Mouse (Mus musculus) lung, postnatal 0 days (tissue): Measurements from ENCODE around the gene Tmem150a. TPM values are rescaled to one million over a fixed set of nuclear protein-coding genes. Genes with fewer than 3 reads are reported as not detected.

Experiments used
- ATAC-seq: fragments of 200-750 bp; cut with Nextera tagmentation; 2 replicates; pipeline ENCODE4 v1.8.0; 2017; ENCODE audit warnings: moderate library complexity
- DNase-seq: peaks from one replicate; pipeline ENCODE4 v3.0.0-alpha.2; 2016; ENCODE audit warnings: low spot score
- H3K27ac ChIP-seq: fragments of 300-500 bp; sonication (generic); 2 replicates; pipeline ENCODE4 v1.5.1; 2014; ENCODE audit warnings: antibody characterized with exemption, mild to moderate bottlenecking, low read length, mixed read lengths
- H3K27me3 ChIP-seq: fragments of 300-500 bp; sonication (generic); replicated peaks from 2 replicates; pipeline ENCODE4 v1.6.1; 2014; ENCODE audit warnings: low read length, mixed read lengths; ENCODE audit not compliant: insufficient read depth
- H3K36me3 ChIP-seq: fragments of 300-500 bp; sonication (generic); 2 replicates; pipeline ENCODE4 v1.6.1; 2014; ENCODE audit warnings: low read length, mixed read lengths; ENCODE audit not compliant: insufficient read depth
- H3K4me1 ChIP-seq: fragments of 300-500 bp; sonication (generic); 2 replicates; pipeline ENCODE4 v1.6.1; 2014; ENCODE audit warnings: antibody characterized with exemption, low read depth, low read length, mixed read lengths; ENCODE audit not compliant: insufficient read depth
- H3K4me2 ChIP-seq: fragments of 300-500 bp; sonication (generic); replicated peaks from 2 replicates; pipeline ENCODE4 v1.6.1; 2014; ENCODE audit warnings: low read depth, mild to moderate bottlenecking, low read length, moderate library complexity, mixed read lengths
- H3K4me3 ChIP-seq: fragments of 300-500 bp; sonication (generic); 2 replicates; pipeline ENCODE4 v1.5.1; 2014; ENCODE audit warnings: low read depth, low read length
- H3K9ac ChIP-seq: fragments of 300-500 bp; sonication (generic); replicated peaks from 2 replicates; pipeline ENCODE4 v1.6.1; 2014; ENCODE audit warnings: low read depth, mild to moderate bottlenecking
- H3K9me3 ChIP-seq: fragments of 300-500 bp; sonication (generic); 2 replicates; pipeline ENCODE4 v1.6.1; 2016; ENCODE audit warnings: low read length, mixed read lengths
- CTCF ChIP-seq: IDR thresholded peaks from 2 replicates; pipeline ENCODE4 v1.5.1; 2016; ENCODE audit warnings: antibody characterized with exemption, mild to moderate bottlenecking
- EP300 ChIP-seq: IDR thresholded peaks from 2 replicates; pipeline ENCODE4 v1.6.1; 2016; ENCODE audit warnings: antibody characterized with exemption, mild to moderate bottlenecking, control low read depth
- WGBS: fragments of 180-500 bp; shearing (Covaris S2); extraction: QIAGEN DNeasy Blood & Tissue Kit; methylation state at CpG from one replicate; pipeline ENCODE4 v1.1.7; 2014; 5-methylcytosine and 5-hydroxymethylcytosine counted together
- polyA plus RNA-seq: library from polyadenylated mRNA; unstranded; fragments of >200 nt; fragmentation: Nextera tagmentation; extraction: Ambion mirVana; gene quantifications from 2 replicates; pipeline ENCODE4 v1.2.1, GENCODE M21; 2015

Gene Tmem150a
- polyA plus RNA-seq, 1 experiment from 2014 or later, result 17.6 TPM

DNA sequence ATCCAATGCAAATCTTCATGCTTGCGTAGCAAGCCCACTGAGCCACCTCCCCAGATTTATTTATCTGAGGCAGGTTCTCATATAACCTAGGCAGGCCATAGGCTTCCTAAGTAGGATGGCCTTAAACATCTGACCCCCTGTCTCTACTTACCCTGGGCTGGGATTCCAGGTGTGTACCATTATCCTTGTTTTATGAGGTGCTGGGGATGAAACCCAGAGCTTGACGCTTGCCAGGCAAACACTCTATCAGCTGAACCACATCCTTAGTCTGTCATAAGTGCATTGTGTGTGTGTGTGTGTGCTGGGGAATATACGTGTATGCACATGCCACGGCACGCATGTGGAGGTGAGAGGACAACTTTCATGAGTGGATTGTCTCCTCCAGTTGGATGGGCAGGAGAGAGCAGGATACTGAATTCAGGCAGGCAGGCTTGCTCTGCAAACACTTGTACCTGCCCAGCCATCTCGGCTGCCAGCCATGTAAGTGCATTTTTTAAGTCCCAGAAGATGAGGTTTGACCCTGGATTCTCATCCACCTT is 33.6 kb downstream of the Tmem150a start:
- H3K9ac ChIP-seq, result peak overlapping the region; percentile 90; the same call in 1 of the 2 replicates
- WGBS, result 54% methylated on average over 6 of the region's 6 CpGs
- no peak for ATAC-seq

DNA sequence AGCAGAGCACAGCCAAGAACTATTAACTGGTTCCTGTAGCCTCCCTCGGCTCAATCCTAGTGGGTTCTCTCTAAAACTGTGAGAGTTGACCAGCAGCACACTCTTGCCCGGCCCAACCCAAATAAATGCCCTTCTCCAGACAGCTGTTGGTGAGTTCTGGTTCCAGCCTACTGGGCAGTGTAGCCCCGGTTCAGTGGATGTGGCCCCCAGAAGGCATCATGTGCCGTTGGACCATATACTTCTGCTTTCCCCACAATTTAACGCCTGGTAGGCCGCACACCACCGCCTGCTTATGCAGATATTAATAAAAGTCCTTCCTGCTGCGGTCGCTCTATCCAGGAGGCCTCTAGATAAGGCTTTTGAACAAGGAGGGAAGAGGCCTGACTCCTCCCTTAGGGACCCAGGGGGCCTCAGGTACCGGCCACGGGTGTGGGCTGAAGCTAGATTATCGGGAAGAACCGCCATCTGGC is 34.3 kb downstream of the Tmem150a start:
- Histone ChIP-seq H3K36me3 (peaks cover 9% of the 10 kb centered on the region; the same call in 1 of the 2 replicates), H3K27me3 (no peaks in the 10 kb centered on the region), H3K27ac (peak overlapping the region; percentile 99), H3K9me3 (no peaks in the 10 kb centered on the region), H3K4me1 (peaks cover 16% of the 10 kb centered on the region; the same call in 1 of the 2 replicates), H3K4me2 (peak overlapping the region; percentile 61), H3K9ac (peak overlapping the region; percentile 90), H3K4me3 (peak overlapping the region; percentile 54)
- ATAC-seq (peak; percentile 17), DNase-seq (peak; percentile 56)
- no peak for TF ChIP-seq EP300
- TF ChIP-seq CTCF, result no peak
- WGBS, result 4% methylated on average over 13 of the region's 13 CpGs

More for the DNA sequence above, 33.6 kb downstream of the Tmem150a start:
- peaks cover 16% of the 10 kb centered on the region; the same call in 1 of the 2 replicates for H3K4me1 ChIP-seq
- peaks cover 9% of the 10 kb centered on the region; the same call in 1 of the 2 replicates for H3K36me3 ChIP-seq
- no peaks in the 10 kb centered on the region for H3K9me3 ChIP-seq
- peak; percentile 4 for DNase-seq
- H3K27me3 ChIP-seq, result no peaks in the 10 kb centered on the region
- TF ChIP-seq CTCF (no peak), EP300 (no peak)
- peak overlapping the region; percentile 99 for H3K27ac ChIP-seq
- H3K4me3 ChIP-seq, result peak overlapping the region; percentile 54
- peak overlapping the region; percentile 61 for H3K4me2 ChIP-seq

DNA sequence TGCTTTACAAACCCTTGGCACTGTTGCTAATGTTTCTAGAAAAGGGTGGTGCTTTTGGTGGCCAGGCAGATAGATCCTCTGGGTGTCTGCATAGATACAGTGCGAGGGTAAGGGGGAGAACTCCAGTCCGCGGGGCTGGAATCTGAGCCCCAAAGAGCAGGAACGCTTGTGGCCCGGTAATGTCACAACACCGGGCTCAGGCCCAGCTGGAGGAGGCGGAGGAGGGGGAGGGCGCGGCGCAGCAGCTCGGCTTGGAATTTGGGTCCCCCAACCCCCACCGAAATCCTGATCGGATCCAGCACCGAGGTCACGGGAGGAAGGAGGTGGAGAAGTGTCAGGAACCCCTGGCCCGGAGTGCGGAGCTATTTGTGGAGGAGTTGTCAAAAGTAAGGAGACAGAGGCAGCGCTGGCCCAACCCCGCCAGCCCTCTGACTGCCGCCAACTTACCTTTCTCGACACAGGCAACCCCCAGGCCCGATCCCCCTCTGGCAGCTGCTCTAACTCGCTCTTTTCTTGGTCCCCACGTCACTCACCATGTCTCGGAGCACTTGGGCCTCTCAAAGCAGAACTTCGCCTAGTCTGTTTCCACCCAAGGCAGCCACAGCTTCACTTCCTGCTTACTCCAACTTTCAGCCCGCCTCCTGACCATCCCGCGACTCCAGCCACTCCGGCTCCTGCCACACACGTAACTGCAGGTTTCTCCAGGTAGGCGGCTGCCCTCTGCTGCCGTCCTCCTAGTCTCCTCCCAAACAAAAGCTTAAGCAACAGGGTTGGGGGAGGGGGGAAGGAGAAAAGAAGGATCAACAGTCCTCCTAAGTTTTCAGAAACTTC is 34.9 kb downstream of the Tmem150a start, which contains the start of gene Vamp8:
TSS of gene Vamp8 (minus strand) at position 763 of the 831 bp plus-strand sequence.
- Histone ChIP-seq H3K36me3 (peaks cover 3% of the 10 kb centered on the region; the same call in 1 of the 2 replicates), H3K9ac (peak within 1 kb of the TSS; percentile 90), H3K9me3 (no peaks in the 10 kb centered on the region), H3K4me3 (peak within 1 kb of the TSS; percentile 54), H3K4me1 (peaks cover 16% of the 10 kb centered on the region; the same call in 1 of the 2 replicates), H3K4me2 (peak within 1 kb of the TSS; percentile 61), H3K27me3 (no peaks in the 10 kb centered on the region), H3K27ac (peak within 1 kb of the TSS; percentile 99)
- peak; percentile 88 for ATAC-seq
- under 1% methylated on average over 33 of the region's 33 CpGs for WGBS
- DNase-seq, result peak; percentile 96
- TF ChIP-seq EP300 (no peak), CTCF (peak; percentile 55)

DNA sequence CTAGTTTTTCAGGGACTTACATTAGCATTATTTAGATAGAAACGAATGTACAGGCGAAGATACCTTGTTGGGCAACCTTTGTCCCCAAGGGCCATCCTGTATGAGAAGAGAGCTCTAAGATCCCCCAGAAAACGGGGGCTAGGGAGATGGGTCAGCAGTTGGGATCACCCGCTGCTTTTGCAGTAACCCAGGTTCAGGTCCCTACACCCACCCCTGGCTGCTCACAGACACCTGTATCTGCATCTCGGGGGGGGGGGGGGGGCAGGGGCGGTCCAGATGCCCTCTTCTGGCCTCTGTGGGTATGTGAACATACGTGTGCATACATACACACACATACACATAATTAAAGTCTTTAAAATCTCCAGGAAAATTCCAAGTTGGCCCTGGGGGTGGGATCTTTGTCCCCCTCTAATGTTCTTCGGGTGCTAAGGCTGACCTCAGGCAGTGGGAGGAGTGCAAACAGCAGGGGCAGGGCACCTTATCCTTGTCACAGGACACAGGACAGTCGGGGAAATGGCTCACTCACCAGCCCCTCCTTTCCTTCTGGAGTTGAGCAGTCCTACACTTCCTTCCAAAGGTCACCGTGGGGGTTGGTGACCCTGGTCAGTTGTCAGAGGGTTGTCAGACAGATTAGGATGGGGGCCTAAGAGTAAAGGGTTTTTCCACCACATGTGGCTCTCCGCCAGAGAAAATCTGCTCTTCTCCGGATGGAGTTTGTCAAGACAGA is 35.7 kb downstream of the Tmem150a start:
- H3K27me3 ChIP-seq, result no peaks in the 10 kb centered on the region
- peak overlapping the region; percentile 61 for H3K4me2 ChIP-seq
- TF ChIP-seq CTCF, result no peak; the same call in none of the 2 replicates
- TF ChIP-seq EP300, result peak; percentile 28; the same call in 1 of the 2 replicates
- WGBS, result 9% methylated on average over 12 of the region's 12 CpGs
- peaks cover 16% of the 10 kb centered on the region; the same call in 1 of the 2 replicates for H3K4me1 ChIP-seq
- peak; percentile 85 for DNase-seq
- H3K9ac ChIP-seq, result peak overlapping the region; percentile 90
- H3K4me3 ChIP-seq, result peak overlapping the region; percentile 54
- no peaks in the 10 kb centered on the region for H3K36me3 ChIP-seq
- H3K9me3 ChIP-seq, result no peaks in the 10 kb centered on the region
- H3K27ac ChIP-seq, result peak overlapping the region; percentile 99
- ATAC-seq, result peak; percentile 70

DNA sequence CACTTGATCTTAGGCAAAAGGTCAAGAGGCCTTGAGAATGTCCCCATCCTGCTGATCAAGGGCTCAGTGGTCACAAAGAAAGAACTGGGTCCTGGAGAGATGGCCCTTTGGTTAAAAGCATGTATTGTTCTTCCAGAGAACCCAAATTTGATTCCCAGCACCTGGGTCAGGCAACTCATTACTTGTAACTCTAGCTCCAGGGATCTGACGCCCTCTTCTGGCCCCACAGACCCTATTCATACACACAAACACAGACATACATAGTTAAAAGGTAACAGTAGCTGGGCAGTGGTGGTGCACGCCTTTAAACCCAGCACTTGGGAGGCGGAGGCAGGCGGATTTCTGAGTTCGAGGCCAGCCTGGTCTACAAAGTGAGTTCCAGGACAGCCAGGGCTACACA is 37.1 kb downstream of the Tmem150a start:
- 91% methylated on average over 5 of the region's 5 CpGs for WGBS
- no peaks in the 10 kb centered on the region for H3K36me3 ChIP-seq
- DNase-seq (no peak), ATAC-seq (no peak)
- no peak overlapping the region for H3K4me3 ChIP-seq
- H3K27ac ChIP-seq, result no peak overlapping the region
- H3K27me3 ChIP-seq, result no peaks in the 10 kb centered on the region
- peaks cover 16% of the 10 kb centered on the region; the same call in 1 of the 2 replicates for H3K4me1 ChIP-seq
- H3K9ac ChIP-seq, result no peak overlapping the region
- no peak overlapping the region for H3K4me2 ChIP-seq
- no peak for TF ChIP-seq EP300
- no peak for TF ChIP-seq CTCF
- no peaks in the 10 kb centered on the region for H3K9me3 ChIP-seq

DNA sequence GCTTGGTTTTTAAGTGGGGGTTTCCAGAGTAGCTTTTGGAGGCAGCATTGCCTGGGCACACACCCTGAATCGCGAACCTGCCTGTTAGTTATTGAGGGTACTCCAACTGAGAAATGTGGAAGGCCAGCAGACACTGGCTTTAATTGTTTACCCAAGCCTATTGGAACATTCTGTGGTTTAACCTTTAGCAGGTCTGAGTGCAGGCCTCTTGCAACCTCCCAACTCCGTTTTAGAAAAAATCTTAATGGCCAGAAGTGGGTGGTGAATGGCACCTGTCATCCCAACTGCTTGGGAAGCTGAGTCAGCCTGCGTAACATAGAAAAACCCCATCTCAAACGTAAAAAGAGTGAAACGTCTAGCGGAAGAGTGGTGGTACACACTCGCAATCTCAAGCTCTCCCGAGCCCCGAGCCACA is 41.6 kb downstream of the Tmem150a start:
- no peak overlapping the region for H3K9ac ChIP-seq
- DNase-seq (peak; percentile 93), ATAC-seq (peak; percentile 92)
- no peak overlapping the region for H3K4me3 ChIP-seq
- peak; percentile 95 for TF ChIP-seq EP300
- no peak for TF ChIP-seq CTCF
- peak overlapping the region; percentile 66; the same call in 1 of the 2 replicates for H3K27ac ChIP-seq
- no peaks in the 10 kb centered on the region for H3K27me3 ChIP-seq
- H3K9me3 ChIP-seq, result no peaks in the 10 kb centered on the region
- H3K4me2 ChIP-seq, result no peak overlapping the region
- H3K4me1 ChIP-seq, result no peaks in the 10 kb centered on the region
- 36% methylated on average over 10 of the region's 10 CpGs for WGBS
- no peaks in the 10 kb centered on the region for H3K36me3 ChIP-seq
